Mouse (Mus musculus): Measurements from ENCODE around the gene Slc25a45.

DNA sequence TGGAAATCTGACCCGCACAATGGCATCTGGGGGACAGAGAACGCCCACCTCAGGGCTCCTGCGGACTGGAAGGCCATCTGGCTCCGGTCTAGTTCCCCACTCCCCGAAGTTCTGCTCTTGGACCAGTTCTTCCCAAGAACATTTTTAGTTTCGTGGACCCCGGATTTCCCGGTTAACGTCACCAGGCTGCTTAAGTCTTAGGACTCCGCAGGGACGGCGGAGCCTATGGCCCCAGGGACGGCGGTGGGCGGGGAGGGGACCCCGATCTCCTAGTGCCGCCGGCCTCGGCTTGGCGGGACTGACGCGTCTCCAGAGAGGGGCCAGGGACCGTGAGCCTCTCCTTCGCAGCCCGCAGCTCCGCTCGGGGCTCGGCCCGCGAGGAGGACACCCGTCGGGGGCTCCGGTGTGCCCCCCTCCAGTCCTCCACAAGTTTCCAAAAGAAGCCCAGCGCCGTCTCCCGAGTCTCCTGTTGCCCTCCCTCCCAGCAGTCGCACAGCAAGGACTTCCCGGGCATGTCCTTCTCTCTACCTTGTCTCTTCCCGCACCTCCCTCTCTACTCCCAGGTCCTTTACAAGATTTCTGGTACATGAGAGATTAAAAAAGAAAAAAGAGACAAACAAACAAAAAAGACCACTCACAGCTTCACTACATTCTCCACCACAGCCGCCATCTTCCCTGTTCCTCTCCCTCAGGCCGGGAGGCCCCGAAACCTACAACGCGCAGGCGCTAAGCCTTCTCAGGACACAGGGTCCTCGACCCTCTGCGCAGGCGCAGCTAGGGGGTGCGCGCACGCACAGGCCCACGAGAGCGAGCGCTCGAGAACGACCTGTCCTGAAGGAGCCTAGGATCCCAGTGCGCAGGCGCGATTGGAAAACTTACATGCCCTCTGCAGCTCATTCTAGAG lies 34.7 kb downstream of the Slc25a45 start:
- TF ChIP-seq CTCF (IDR thresholded peaks at IDR 0.05; ENCODE audit: control insufficient read depth, insufficient read depth, low read length) (0 out of 2 replicates have a peak, but pooled peaks have one; percentile 4), POLR2A (IDR thresholded peaks at IDR 0.05; ENCODE audit: borderline replicate concordance, control insufficient read depth, low read depth, low read length) (peak; percentile 93)
